Comparison of ENCODE assay signal across 8 mouse cellular contexts in the genomic region with DNA sequence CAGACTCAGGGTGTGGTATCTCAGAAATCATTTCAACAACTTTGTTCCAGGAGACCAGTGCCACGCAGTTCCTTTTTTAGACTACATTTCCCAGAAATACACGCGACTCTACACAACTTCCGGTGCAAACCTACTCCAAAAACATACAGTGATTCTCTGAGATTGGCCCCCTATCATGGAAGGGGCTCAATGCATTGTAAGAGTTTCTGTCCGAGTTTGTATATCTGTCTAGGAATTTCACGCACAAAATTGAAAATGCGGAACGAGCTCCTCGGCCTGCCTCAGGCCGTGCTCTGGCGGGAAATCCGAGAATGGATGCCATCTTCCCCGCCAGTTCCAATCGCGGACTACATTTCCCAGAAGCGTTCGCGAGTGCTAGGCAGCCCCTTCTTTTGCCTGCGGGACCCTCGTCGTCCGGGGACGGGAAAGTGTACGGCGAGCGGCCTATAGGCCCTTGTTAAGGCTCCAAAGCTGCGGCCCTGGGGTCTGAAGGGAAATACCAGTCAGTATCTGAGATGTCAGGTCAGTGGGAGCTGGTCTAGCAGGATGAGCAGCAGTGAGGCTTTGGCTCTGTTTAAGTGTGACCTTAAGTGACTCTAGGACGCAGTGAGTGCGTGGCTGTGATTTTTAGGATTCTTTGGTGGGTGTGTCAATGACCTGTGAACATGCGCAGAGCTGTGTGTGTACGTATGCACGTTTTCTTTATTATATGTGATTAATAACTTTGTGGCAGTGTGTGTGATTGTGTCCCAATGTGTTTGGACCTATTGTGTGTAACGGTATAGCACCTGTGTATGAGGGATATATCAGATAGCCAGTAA. TPM values are rescaled to one million over a fixed set of nuclear protein-coding genes. Genes with fewer than 3 reads are reported as not detected.
DNase-seq lines count a peak whose midpoint lies in the region; ATAC-seq and TF ChIP-seq lines count a peak whose summit lies in the region.

A gene (plus strand): TSS at position 94 of the 821 bp plus-strand sequence.

- H3K4me2 ChIP-seq in kidney, embryonic 15.5 days, result peak within 1 kb of the TSS; percentile 78

- H3K27ac ChIP-seq in heart, embryonic 10.5 days, result peak within 1 kb of the TSS; percentile 96
- H3K27ac ChIP-seq in kidney, embryonic 15.5 days, result peak within 1 kb of the TSS; percentile 99

- WGBS in heart, embryonic 10.5 days, result 2% methylated on average over 33 of the region's 33 CpGs
- under 1% methylated on average over 33 of the region's 33 CpGs for WGBS in kidney, embryonic 15.5 days

- peak within 1 kb of the TSS; percentile 94 for H3ac ChIP-seq in C2C12 (ENCODE audit: control insufficient read depth, insufficient read length, low read depth)

- no peaks in the 10 kb centered on the region for H3K9me3 ChIP-seq in heart, embryonic 10.5 days
- H3K9me3 ChIP-seq in kidney, embryonic 15.5 days (replicated peaks), result no peaks in the 10 kb centered on the region

- peak within 1 kb of the TSS; percentile 39 for H3K4me3 ChIP-seq in C2C12 (ENCODE audit: insufficient read depth, poor library complexity, severe bottlenecking)
- H3K4me3 ChIP-seq in heart, embryonic 10.5 days, result peak within 1 kb of the TSS; percentile 78
- H3K4me3 ChIP-seq in kidney, embryonic 15.5 days (replicated peaks), result peak within 1 kb of the TSS; percentile 81

- H3K79me3 ChIP-seq in C2C12 (ENCODE audit: low read depth), result peaks cover 7% of the 10 kb centered on the region

- ATAC-seq in erythroblast, adult 5-6 weeks (replicated peaks; ENCODE audit: low FRiP score, poor library complexity, severe bottlenecking), result peak; percentile 64; the same call in 1 of the 2 replicates
- ATAC-seq in kidney, embryonic 15.5 days (replicated peaks; ENCODE audit: low FRiP score), result peak; percentile 84
- ATAC-seq in monocyte, adult 5-6 weeks (replicated peaks; ENCODE audit: insufficient number of reproducible peaks, low FRiP score, low TSS enrichment, poor library complexity, severe bottlenecking), result peak; percentile 80

- peak; percentile 94 for DNase-seq in brain, adult 2 months (ENCODE audit: low read depth, low spot score)
- DNase-seq in heart, embryonic 10.5 days (ENCODE audit: low spot score), result peak; percentile 95
- peak; percentile 74 for DNase-seq in liver
- peak; percentile 66 to 83 for DNase-seq in spleen, postnatal 4 days (ENCODE audit: low spot score in 2 of 2)

- peaks cover 6% of the 10 kb centered on the region for H3K36me3 ChIP-seq in C2C12 (ENCODE audit: control insufficient read depth, insufficient read depth)
- peaks cover 29% of the 10 kb centered on the region for H3K36me3 ChIP-seq in heart, embryonic 10.5 days
- H3K36me3 ChIP-seq in kidney, embryonic 15.5 days, result peaks cover 28% of the 10 kb centered on the region

- peaks cover 12% of the 10 kb centered on the region; the same call in 1 of the 2 replicates for H3K4me1 ChIP-seq in heart, embryonic 10.5 days
- H3K4me1 ChIP-seq in kidney, embryonic 15.5 days, result peaks cover 25% of the 10 kb centered on the region

- TF ChIP-seq CTCF in C2C12 (IDR thresholded peaks at IDR 0.05; ENCODE audit: control insufficient read depth, insufficient read depth, insufficient read length), result no peak

- H3K9ac ChIP-seq in kidney, embryonic 15.5 days, result peak within 1 kb of the TSS; percentile 71

- H3K27me3 ChIP-seq in C2C12 (ENCODE audit: control insufficient read depth, insufficient read depth, insufficient read length), result no peaks in the 10 kb centered on the region
- H3K27me3 ChIP-seq in heart, embryonic 10.5 days (ENCODE audit: insufficient read depth, poor library complexity, severe bottlenecking), result no peaks in the 10 kb centered on the region
- no peaks in the 10 kb centered on the region for H3K27me3 ChIP-seq in kidney, embryonic 15.5 days

- peaks cover 20% of the 10 kb centered on the region for H3K79me2 ChIP-seq in C2C12 (ENCODE audit: control insufficient read depth, insufficient read depth)

TF ChIP-seq in C2C12, 6 proteins besides CTCF, POLR2A, EP300 and RAD21:
- TF ChIP-seq USF1 (IDR thresholded peaks at IDR 0.05; ENCODE audit: low read depth), result no peak
- no peak for TF ChIP-seq MYOD1 (IDR thresholded peaks at IDR 0.05; ENCODE audit: control insufficient read depth, insufficient read length, low read depth)
- peak; percentile 52 for TF ChIP-seq MAX (IDR thresholded peaks at IDR 0.05)
- TF ChIP-seq FOSL1 (IDR thresholded peaks at IDR 0.05; ENCODE audit: insufficient read depth, low read length, poor library complexity, severe bottlenecking), result no peak
- TF ChIP-seq MYOG (IDR thresholded peaks at IDR 0.05; ENCODE audit: control insufficient read depth, extremely low read depth, insufficient read length), result no peak

RNA-seq across cellular contexts. Expression of the gene that starts here (rescaled TPM):
- polyA plus RNA-seq in C2C12 (2012; fragmentation: generic; extraction: Trizol), result 1.8 TPM
- total RNA-seq in erythroblast, adult 5-6 weeks (2015; ENCODE audit: low replicate concordance), result not detected in 2 replicates
- total RNA-seq in erythroblast, adult 5-6 weeks (2017; ENCODE audit: low replicate concordance), result not detected in 2 replicates
- polyA plus RNA-seq in heart, embryonic 10.5 days (2016; fragmentation: Nextera tagmentation; extraction: Ambion mirVana), result 2.1 and 3.7 TPM in 2 replicates
- polyA plus RNA-seq in kidney, embryonic 15.5 days (2015; fragmentation: Nextera tagmentation; extraction: Ambion mirVana), result 5.2 and 5.8 TPM in 2 replicates
- total RNA-seq in monocyte, adult 5-6 weeks (2017), result 0.95 to 2.2 TPM in 2 of 3 replicates, not detected in the other

Comparison
In these comparisons a context has a peak if more than half of its experiments do, and no peak if none do; other contexts are left out.
1. Peak in every context shown above with its lines: DNase-seq, ATAC-seq, H3K4me3 ChIP-seq and H3K27ac ChIP-seq.
2. Peak in ATAC-seq in erythroblast, adult 5-6 weeks; RNA of the gene not detected or under 1 TPM.